Mouse (Mus musculus): ENCODE measurements around the gene Pex11g. TPM values are rescaled to one million over a fixed set of nuclear protein-coding genes. Genes with fewer than 3 reads are reported as not detected.

The Pex11g gene
- polyA plus RNA-seq, 1 experiment from 2014 or later, result 10.7 TPM

GRCm38 (mm10) chr8:3426211-3426610 lies 41.3 kb downstream of the Pex11g start:
- no peak overlapping the region for H3K27ac ChIP-seq
- WGBS, result 79% methylated on average over 3 of the region's 3 CpGs
- peaks cover 24% of the 10 kb centered on the region for H3K36me3 ChIP-seq
- H3K9ac ChIP-seq, result no peak overlapping the region
- ATAC-seq (ENCODE audit: insufficient read depth, low FRiP score, low read depth), result no peak
- no peak overlapping the region for H3K4me2 ChIP-seq
- H3K4me3 ChIP-seq (replicated peaks), result no peak overlapping the region
- 0 out of 2 replicates have a peak, but pooled peaks cover 4% of the 10 kb centered on the region for H3K4me1 ChIP-seq
- H3K9me3 ChIP-seq, result no peaks in the 10 kb centered on the region
- no peaks in the 10 kb centered on the region for H3K27me3 ChIP-seq (replicated peaks)

- Histone ChIP-seq H3K36me3 (peaks cover 18% of the 10 kb centered on the region; the same call in 1 of the 2 replicates), H3K9me3 (no peaks in the 10 kb centered on the region), H3K4me1 (0 out of 2 replicates have a peak, but pooled peaks cover 4% of the 10 kb centered on the region), H3K27me3 (replicated peaks) (no peaks in the 10 kb centered on the region), H3K27ac (peak overlapping the region; percentile 40; the same call in 1 of the 2 replicates), H3K4me2 (no peak overlapping the region), H3K4me3 (replicated peaks) (no peak overlapping the region), H3K9ac (no peak overlapping the region)
- no peak for ATAC-seq (ENCODE audit: insufficient read depth, low FRiP score, low read depth)
- 75% methylated on average over 5 of the region's 5 CpGs for WGBS
Observed at GRCm38 (mm10) chr8:3425217-3425616, 42.3 kb downstream of the Pex11g start.

DNA sequence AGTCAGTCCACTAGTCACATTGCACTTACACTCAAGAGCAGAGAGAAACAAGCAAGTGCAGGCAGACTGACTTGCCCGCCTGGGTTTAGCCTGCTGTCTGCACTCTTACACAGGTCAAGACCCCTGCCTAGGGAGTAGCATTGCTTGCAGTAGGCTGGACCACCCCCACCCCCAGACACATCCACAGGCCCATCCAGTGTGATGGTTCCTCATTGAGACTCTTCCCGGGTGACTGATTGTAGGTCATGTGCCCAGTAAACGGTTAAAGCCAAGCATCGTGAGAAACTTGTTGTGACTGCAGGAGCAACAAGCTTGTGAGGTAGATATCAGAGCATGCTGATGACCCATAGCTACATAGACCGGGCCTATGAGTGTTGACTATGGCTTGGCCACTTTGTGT lies 46.0 kb downstream of the Pex11g start:
- no peak overlapping the region for H3K4me3 ChIP-seq (replicated peaks)
- ATAC-seq (ENCODE audit: insufficient read depth, low FRiP score, low read depth), result no peak
- H3K9me3 ChIP-seq, result no peaks in the 10 kb centered on the region
- 0 out of 2 replicates have a peak, but pooled peaks cover 8% of the 10 kb centered on the region for H3K4me1 ChIP-seq
- 86% methylated on average over 5 of the region's 5 CpGs for WGBS
- no peaks in the 10 kb centered on the region for H3K36me3 ChIP-seq
- no peak overlapping the region for H3K4me2 ChIP-seq
- H3K27ac ChIP-seq, result no peak overlapping the region
- H3K27me3 ChIP-seq (replicated peaks), result no peaks in the 10 kb centered on the region
- no peak overlapping the region for H3K9ac ChIP-seq

GRCm38 (mm10) chr8:3420105-3420706 lies 47.3 kb downstream of the Pex11g start:
- Histone ChIP-seq H3K4me1 (0 out of 2 replicates have a peak, but pooled peaks cover 8% of the 10 kb centered on the region), H3K9ac (no peak overlapping the region), H3K36me3 (no peaks in the 10 kb centered on the region), H3K4me2 (no peak overlapping the region), H3K4me3 (replicated peaks) (no peak overlapping the region), H3K27ac (no peak overlapping the region), H3K27me3 (replicated peaks) (no peaks in the 10 kb centered on the region), H3K9me3 (no peaks in the 10 kb centered on the region)
- no peak for ATAC-seq (ENCODE audit: insufficient read depth, low FRiP score, low read depth)
- WGBS, result 68% methylated on average over 10 of the region's 10 CpGs

- Histone ChIP-seq H3K9me3 (no peaks in the 10 kb centered on the region), H3K4me3 (replicated peaks) (no peak overlapping the region), H3K27me3 (replicated peaks) (no peaks in the 10 kb centered on the region), H3K9ac (no peak overlapping the region), H3K4me2 (no peak overlapping the region), H3K27ac (no peak overlapping the region), H3K36me3 (no peaks in the 10 kb centered on the region), H3K4me1 (0 out of 2 replicates have a peak, but pooled peaks cover 6% of the 10 kb centered on the region)
- WGBS, result 75% methylated on average over 1 of the region's 1 CpGs
- ATAC-seq (ENCODE audit: insufficient read depth, low FRiP score, low read depth), result no peak
Observed at GRCm38 (mm10) chr8:3418101-3418500, 49.4 kb downstream of the Pex11g start.

GRCm38 (mm10) chr8:3417455-3417854 lies 50.0 kb downstream of the Pex11g start:
- H3K27ac ChIP-seq, result no peak overlapping the region
- H3K27me3 ChIP-seq (replicated peaks), result no peaks in the 10 kb centered on the region
- H3K9me3 ChIP-seq, result no peaks in the 10 kb centered on the region
- H3K36me3 ChIP-seq, result no peaks in the 10 kb centered on the region
- H3K4me3 ChIP-seq (replicated peaks), result no peak overlapping the region
- WGBS, result 29% methylated on average over 8 of the region's 8 CpGs
- H3K4me2 ChIP-seq, result no peak overlapping the region
- 0 out of 2 replicates have a peak, but pooled peaks cover 6% of the 10 kb centered on the region for H3K4me1 ChIP-seq
- ATAC-seq (ENCODE audit: insufficient read depth, low FRiP score, low read depth), result no peak
- no peak overlapping the region for H3K9ac ChIP-seq

DNA sequence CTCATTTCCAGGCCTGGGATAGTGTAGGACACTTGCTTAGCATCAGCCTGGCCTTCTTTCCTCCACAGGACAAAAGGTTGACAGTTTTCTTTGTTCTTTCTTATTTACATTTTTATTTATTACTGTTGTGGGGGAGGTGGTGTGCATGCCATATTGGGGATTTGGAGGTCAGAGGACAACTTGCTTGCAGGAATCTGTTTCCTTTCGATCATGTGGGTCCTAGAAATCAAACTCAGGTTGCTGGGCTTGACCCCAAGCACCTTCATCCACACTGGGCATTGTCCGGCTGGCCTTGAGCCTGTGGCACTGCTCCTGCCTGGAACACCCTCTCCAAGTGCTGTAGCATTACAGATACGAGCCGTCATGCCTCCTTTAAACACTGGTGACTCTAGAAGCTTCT lies 50.6 kb downstream of the Pex11g start:
- ATAC-seq (ENCODE audit: insufficient read depth, low FRiP score, low read depth), result no peak
- no peak overlapping the region for H3K4me2 ChIP-seq
- H3K27ac ChIP-seq, result no peak overlapping the region
- no peak overlapping the region for H3K9ac ChIP-seq
- H3K4me3 ChIP-seq (replicated peaks), result no peak overlapping the region
- 60% methylated on average over 4 of the region's 4 CpGs for WGBS
- no peaks in the 10 kb centered on the region for H3K9me3 ChIP-seq
- H3K27me3 ChIP-seq (replicated peaks), result no peaks in the 10 kb centered on the region
- 0 out of 2 replicates have a peak, but pooled peaks cover 6% of the 10 kb centered on the region for H3K4me1 ChIP-seq
- H3K36me3 ChIP-seq, result no peaks in the 10 kb centered on the region

DNA sequence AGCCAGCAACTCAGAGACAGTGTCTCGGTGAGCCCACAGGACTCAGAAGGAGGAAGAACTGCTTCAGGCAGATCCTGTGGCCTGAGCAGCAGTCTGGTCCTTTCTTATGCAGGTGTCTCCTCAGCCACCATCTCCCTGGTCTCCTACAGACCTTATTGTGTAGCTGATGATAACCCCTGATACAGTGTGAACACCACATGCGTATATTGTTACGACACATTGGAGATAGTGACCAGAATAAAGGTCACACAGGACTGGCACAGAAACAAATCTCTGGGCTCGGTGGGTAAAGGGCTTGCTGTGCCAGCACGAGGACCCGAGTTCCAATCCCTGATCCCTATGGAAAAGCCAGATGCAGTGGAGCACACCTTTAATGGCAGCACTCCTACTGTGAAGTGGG lies 51.8 kb downstream of the Pex11g start:
- WGBS, result 83% methylated on average over 6 of the region's 6 CpGs
- Histone ChIP-seq H3K4me2 (no peak overlapping the region), H3K4me3 (replicated peaks) (no peak overlapping the region), H3K9me3 (no peaks in the 10 kb centered on the region), H3K27ac (no peak overlapping the region), H3K4me1 (peaks cover 6% of the 10 kb centered on the region; the same call in 1 of the 2 replicates), H3K27me3 (replicated peaks) (no peaks in the 10 kb centered on the region), H3K9ac (no peak overlapping the region), H3K36me3 (no peaks in the 10 kb centered on the region)
- no peak for ATAC-seq (ENCODE audit: insufficient read depth, low FRiP score, low read depth)

DNA sequence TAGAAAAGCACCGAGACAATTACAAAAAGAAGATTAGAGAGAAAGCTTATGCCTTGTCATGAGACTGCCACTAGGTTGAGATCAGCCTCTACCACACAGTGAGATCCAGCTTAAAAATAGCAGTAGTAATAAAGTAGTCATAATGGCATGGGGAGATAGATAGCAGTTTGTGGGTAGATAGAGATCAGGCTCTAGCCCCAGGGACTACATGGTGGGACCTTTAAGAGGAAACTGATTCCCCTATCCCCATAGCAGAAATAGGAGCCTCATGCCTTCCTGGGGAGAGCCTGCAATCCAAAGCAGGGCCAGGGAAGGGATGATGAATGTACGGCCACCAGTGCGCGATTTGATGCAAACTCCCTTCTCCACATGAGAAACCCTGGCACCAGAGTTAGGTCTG lies 52.2 kb downstream of the Pex11g start:
- H3K4me1 ChIP-seq, result peaks cover 6% of the 10 kb centered on the region; the same call in 1 of the 2 replicates
- no peaks in the 10 kb centered on the region for H3K9me3 ChIP-seq
- H3K27me3 ChIP-seq (replicated peaks), result no peaks in the 10 kb centered on the region
- no peaks in the 10 kb centered on the region for H3K36me3 ChIP-seq
- no peak for ATAC-seq (ENCODE audit: insufficient read depth, low FRiP score, low read depth)
- no peak overlapping the region for H3K4me2 ChIP-seq
- H3K9ac ChIP-seq, result no peak overlapping the region
- 69% methylated on average over 4 of the region's 4 CpGs for WGBS
- H3K27ac ChIP-seq, result no peak overlapping the region
- no peak overlapping the region for H3K4me3 ChIP-seq (replicated peaks)

- Histone ChIP-seq H3K4me3 (replicated peaks) (no peak overlapping the region), H3K27me3 (replicated peaks) (no peaks in the 10 kb centered on the region), H3K27ac (no peak overlapping the region), H3K9ac (no peak overlapping the region), H3K9me3 (no peaks in the 10 kb centered on the region), H3K4me1 (peaks cover 6% of the 10 kb centered on the region; the same call in 1 of the 2 replicates), H3K4me2 (no peak overlapping the region), H3K36me3 (no peaks in the 10 kb centered on the region)
- 68% methylated on average over 6 of the region's 6 CpGs for WGBS
- no peak for ATAC-seq (ENCODE audit: insufficient read depth, low FRiP score, low read depth)
Observed at GRCm38 (mm10) chr8:3414639-3415190, 52.8 kb downstream of the Pex11g start.

DNA sequence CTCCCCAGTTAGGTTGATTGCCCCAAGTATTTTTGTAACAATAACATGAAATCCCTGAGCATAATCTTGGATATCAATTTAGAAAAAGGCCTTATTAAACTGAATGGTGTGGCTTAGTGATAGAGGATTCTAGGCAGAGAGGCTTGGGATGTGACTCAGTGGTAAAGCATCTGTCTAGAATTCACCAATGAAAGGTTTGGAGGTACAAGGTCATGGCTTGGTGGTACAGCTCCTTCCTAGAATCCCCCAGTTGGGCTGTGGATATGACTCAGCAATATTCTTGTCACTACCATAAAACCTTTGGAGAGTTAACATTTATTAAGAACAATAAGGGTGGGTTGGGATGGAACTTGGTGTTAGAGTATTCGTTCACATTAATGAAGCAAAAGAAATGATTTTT lies 54.7 kb downstream of the Pex11g start:
- Histone ChIP-seq H3K36me3 (no peaks in the 10 kb centered on the region), H3K4me3 (replicated peaks) (no peak overlapping the region), H3K9me3 (no peaks in the 10 kb centered on the region), H3K4me1 (peaks cover 7% of the 10 kb centered on the region; the same call in 1 of the 2 replicates), H3K9ac (no peak overlapping the region), H3K27ac (no peak overlapping the region), H3K27me3 (replicated peaks) (no peaks in the 10 kb centered on the region), H3K4me2 (no peak overlapping the region)
- WGBS, result 97% methylated on average over 1 of the region's 1 CpGs
- no peak for ATAC-seq (ENCODE audit: insufficient read depth, low FRiP score, low read depth)

DNA sequence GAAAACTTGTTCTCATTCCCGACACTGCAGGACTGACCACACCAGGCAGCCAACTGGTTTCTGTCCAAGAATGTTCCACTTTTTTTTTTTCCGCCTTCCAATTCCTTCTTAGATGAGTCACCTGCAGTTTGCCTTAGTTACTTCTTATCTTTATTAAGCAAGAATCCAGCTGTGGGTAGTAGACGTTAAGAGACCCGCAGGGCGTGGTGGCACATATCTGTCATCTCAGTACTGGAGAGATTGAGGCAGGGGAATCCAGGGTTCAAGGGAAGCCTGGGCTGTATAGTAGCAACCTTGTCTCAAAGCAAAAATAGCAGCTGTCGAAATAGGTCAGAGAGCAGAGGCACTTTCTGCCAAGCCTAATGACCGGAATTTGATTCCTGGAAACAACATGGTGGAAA lies 55.6 kb downstream of the Pex11g start:
- no peak overlapping the region for H3K4me2 ChIP-seq
- H3K4me3 ChIP-seq (replicated peaks), result no peak overlapping the region
- peaks cover 7% of the 10 kb centered on the region; the same call in 1 of the 2 replicates for H3K4me1 ChIP-seq
- no peaks in the 10 kb centered on the region for H3K36me3 ChIP-seq
- H3K9me3 ChIP-seq, result no peaks in the 10 kb centered on the region
- 57% methylated on average over 7 of the region's 7 CpGs for WGBS
- no peaks in the 10 kb centered on the region for H3K27me3 ChIP-seq (replicated peaks)
- H3K27ac ChIP-seq, result no peak overlapping the region; the same call in 1 of the 2 replicates
- ATAC-seq (ENCODE audit: insufficient read depth, low FRiP score, low read depth), result peak; percentile 81
- no peak overlapping the region for H3K9ac ChIP-seq

Measured in stomach, embryonic 15.5 days (tissue).